Mouse (Mus musculus) E14TG2a.4 (cell line): ENCODE measurements around the gene Xrn2.

Experiments
- H3K27me3 ChIP-seq: 2 replicates; pipeline ENCODE4 v1.6.1; 2014; ENCODE audit warnings: low read length, control low read depth; ENCODE audit not compliant: insufficient read depth
- H3K36me3 ChIP-seq: 2 replicates; pipeline ENCODE4 v1.6.1; 2014; ENCODE audit warnings: low read length, control low read depth; ENCODE audit not compliant: insufficient read depth
- H3K4me1 ChIP-seq: replicated peaks from 2 replicates; pipeline ENCODE4 v1.6.1; 2014; ENCODE audit warnings: low read depth, low read length, control low read depth
- H3K4me3 ChIP-seq: replicated peaks from 2 replicates; pipeline ENCODE4 v1.5.1; 2014; ENCODE audit warnings: mild to moderate bottlenecking, low read length
- H3K9me3 ChIP-seq: 2 replicates; pipeline ENCODE4 v1.6.1; 2014; ENCODE audit warnings: low read length, control low read depth
- CTCF ChIP-seq: conservative IDR thresholded peaks from 2 replicates; pipeline ENCODE4 v1.5.1; 2014; ENCODE audit warnings: low read length
- NANOG ChIP-seq: IDR thresholded peaks from 2 replicates; pipeline ENCODE4 v1.6.1; 2014; ENCODE audit warnings: borderline replicate concordance, low read length, mixed read lengths
- POU5F1 ChIP-seq: IDR thresholded peaks from 2 replicates; pipeline ENCODE4 v1.6.1; 2014; ENCODE audit warnings: low read length, borderline replicate concordance

The Xrn2 gene

DNA sequence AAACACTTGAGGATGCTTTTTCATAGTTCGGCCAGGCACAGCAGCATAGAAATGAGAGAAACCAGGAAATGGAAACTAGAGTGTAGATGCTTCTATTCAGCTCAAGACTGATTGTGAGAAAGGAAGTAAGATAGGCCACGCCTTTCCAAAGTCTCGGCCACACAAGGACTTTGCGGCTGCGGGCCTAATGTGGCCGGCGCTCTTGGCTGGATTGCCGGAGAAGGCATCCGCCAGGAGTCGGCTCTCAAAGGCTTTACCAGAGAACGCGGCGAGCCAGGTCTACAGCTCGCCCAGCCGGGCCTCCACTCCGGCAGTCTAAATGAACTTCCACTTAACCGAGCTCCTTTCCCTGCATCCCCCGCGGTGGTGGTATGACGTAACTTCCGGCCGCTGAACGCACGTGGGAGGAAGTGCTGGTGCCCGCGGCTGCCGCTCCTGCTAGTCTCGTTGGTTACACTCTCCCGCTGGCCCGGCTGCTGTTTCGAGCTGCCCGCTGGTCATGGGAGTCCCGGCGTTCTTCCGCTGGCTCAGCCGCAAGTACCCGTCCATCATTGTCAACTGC lies at the start of gene Xrn2:
Gene Xrn2 (plus strand): TSS at position 374 of the 562 bp plus-strand sequence.
- TF ChIP-seq CTCF: no peak
- TF ChIP-seq POU5F1: no peak
- no peak for TF ChIP-seq NANOG
- Histone ChIP-seq H3K4me1 (peaks cover 43% of the 10 kb centered on the region), H3K4me3 (peak within 1 kb of the TSS; percentile 91), H3K9me3 (peaks cover 43% of the 10 kb centered on the region), H3K36me3 (peaks cover 37% of the 10 kb centered on the region), H3K27me3 (no peaks in the 10 kb centered on the region)

DNA sequence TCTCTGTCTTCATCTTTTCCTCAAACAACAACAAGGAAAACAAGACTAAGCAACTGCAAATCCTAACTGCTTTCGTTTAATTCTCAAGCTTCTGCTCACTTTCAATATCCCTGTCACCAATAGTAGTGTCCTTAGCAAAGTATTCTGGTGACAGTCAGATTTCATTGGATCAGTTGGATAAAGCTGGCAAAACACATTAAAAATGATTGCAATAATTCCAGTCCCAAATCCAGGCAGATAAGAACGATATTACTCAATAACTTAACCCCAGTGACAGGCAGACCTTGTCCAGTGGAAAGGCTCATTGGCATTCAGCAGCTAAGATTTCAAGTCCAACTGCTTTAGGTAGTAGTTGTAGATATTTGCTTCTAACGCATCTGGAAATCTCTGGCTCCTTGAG lies 37.8 kb upstream of the Xrn2 start:
- no peak for TF ChIP-seq NANOG
- TF ChIP-seq CTCF: no peak
- no peak for TF ChIP-seq POU5F1
- no peaks in the 10 kb centered on the region for H3K27me3 ChIP-seq
- H3K36me3 ChIP-seq: 0 out of 2 replicates have a peak, but pooled peaks cover 3% of the 10 kb centered on the region

GRCm38 (mm10) chr2:146975453-146976028 lies 37.3 kb upstream of the Xrn2 start:
- Histone ChIP-seq H3K4me3 (no peak overlapping the region), H3K4me1 (no peaks in the 10 kb centered on the region), H3K9me3 (no peaks in the 10 kb centered on the region), H3K36me3 (0 out of 2 replicates have a peak, but pooled peaks cover under 1% of the 10 kb centered on the region), H3K27me3 (no peaks in the 10 kb centered on the region)
- TF ChIP-seq CTCF: no peak
- TF ChIP-seq NANOG: no peak
- TF ChIP-seq POU5F1: no peak

More for the DNA sequence above, 37.8 kb upstream of the Xrn2 start:
- H3K4me3 ChIP-seq: no peak overlapping the region
- no peaks in the 10 kb centered on the region for H3K9me3 ChIP-seq
- H3K4me1 ChIP-seq: no peaks in the 10 kb centered on the region

DNA sequence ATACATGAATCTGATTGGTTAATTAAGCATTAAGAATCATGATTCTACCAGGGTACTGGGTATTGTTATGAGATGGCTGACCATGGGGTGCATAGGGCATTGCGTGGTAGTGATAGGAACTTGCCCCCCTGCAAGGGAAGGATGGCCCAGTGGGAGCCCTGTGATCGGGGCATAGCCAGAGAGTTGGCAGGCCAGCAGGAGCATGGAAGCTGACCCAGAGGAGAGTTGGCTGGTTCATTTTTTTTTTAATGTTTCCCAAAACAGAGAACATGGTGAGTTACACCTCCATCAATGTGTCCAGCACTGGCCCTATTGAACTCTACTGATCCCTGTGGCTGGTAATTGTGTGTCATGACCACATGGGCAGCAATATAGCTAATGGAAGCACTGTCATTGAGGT lies 30.0 kb upstream of the Xrn2 start:
- TF ChIP-seq NANOG (no peak), CTCF (no peak), POU5F1 (no peak)
- Histone ChIP-seq H3K27me3 (no peaks in the 10 kb centered on the region), H3K36me3 (no peaks in the 10 kb centered on the region), H3K4me3 (no peak overlapping the region), H3K9me3 (peaks cover 10% of the 10 kb centered on the region; the same call in 1 of the 2 replicates), H3K4me1 (no peaks in the 10 kb centered on the region)

DNA sequence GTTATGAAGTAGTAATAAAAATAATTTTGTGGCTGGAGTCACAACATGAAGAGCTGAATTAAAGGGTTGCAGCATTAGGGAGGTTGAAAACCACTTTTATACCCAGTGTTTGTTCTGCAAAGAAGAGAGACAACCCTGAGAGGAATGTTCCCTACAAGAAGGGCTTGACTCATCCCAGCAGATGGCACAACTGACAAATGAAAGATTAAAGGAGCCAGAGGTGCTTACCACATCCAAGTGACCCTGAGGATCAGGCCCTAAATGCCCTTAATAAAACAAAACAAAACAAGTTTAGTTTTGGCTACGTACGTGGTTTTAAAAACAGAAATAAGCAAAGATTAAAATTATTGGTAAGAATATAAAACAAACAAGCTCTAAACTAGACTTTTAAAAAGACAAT lies 28.0 kb upstream of the Xrn2 start:
- Histone ChIP-seq H3K9me3 (peaks cover 10% of the 10 kb centered on the region; the same call in 1 of the 2 replicates), H3K36me3 (no peaks in the 10 kb centered on the region), H3K4me1 (no peaks in the 10 kb centered on the region), H3K27me3 (no peaks in the 10 kb centered on the region), H3K4me3 (no peak overlapping the region)
- TF ChIP-seq CTCF (no peak), POU5F1 (no peak)

DNA sequence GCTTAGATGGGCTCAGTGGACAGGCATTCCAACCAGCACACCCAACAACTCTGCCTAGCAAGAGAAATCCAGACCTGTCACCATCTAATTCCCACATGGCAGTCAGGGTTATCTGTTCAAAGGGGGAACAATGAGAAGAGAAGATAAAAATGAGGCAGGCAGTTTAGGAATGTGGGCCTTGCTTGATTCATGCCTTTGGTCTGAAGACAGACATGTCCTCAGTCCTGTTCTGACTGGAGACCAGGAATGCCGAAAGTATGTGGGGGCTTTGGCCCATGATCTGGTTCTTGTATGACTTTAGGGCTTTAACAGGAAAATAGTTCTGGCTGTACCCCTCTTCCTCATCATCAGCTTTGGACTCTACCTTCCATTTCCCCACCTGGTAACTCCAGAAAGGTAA lies 27.0 kb upstream of the Xrn2 start:
- H3K4me3 ChIP-seq: no peak overlapping the region
- no peaks in the 10 kb centered on the region for H3K27me3 ChIP-seq
- H3K4me1 ChIP-seq: no peaks in the 10 kb centered on the region
- H3K36me3 ChIP-seq: no peaks in the 10 kb centered on the region
- no peak for TF ChIP-seq CTCF
- peaks cover 10% of the 10 kb centered on the region; the same call in 1 of the 2 replicates for H3K9me3 ChIP-seq

DNA sequence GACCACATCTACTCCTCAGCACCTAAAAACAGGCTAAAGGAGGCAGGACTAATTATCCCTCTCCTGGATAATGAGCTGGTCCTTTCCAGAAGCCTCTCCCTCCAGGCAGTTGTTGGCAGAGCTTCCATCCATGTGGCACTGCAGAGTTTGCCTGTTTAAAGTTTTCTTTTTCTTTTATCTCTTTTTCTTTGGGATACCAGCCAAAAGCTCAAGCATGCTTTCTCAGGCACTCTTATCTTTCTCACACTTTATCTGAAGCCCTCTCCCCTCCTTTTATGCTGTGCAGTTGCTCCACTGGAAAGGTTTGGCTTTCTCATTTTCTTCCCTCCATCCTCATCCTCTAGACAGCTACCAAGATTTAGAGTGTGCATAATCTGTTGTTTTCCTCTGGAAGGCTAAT lies 26.4 kb upstream of the Xrn2 start:
- TF ChIP-seq CTCF: no peak
- TF ChIP-seq POU5F1: no peak
- no peak for TF ChIP-seq NANOG
- H3K36me3 ChIP-seq: no peaks in the 10 kb centered on the region
- no peaks in the 10 kb centered on the region for H3K27me3 ChIP-seq
- peaks cover 14% of the 10 kb centered on the region; the same call in 1 of the 2 replicates for H3K9me3 ChIP-seq
- H3K4me3 ChIP-seq: no peak overlapping the region
- H3K4me1 ChIP-seq: no peaks in the 10 kb centered on the region

- H3K27me3 ChIP-seq: no peaks in the 10 kb centered on the region
- peaks cover 31% of the 10 kb centered on the region for H3K36me3 ChIP-seq
- H3K4me1 ChIP-seq: peaks cover 10% of the 10 kb centered on the region
- TF ChIP-seq POU5F1: no peak
- H3K4me3 ChIP-seq: no peak overlapping the region
- H3K9me3 ChIP-seq: peaks cover 72% of the 10 kb centered on the region
These were observed 5.5 kb upstream of the Xrn2 start for GRCm38 (mm10) chr2:147007265-147007664.

GRCm38 (mm10) chr2:147009084-147009483 lies 3.7 kb upstream of the Xrn2 start:
- Histone ChIP-seq H3K4me3 (no peak overlapping the region), H3K4me1 (peaks cover 11% of the 10 kb centered on the region), H3K9me3 (peaks cover 72% of the 10 kb centered on the region), H3K36me3 (peaks cover 31% of the 10 kb centered on the region), H3K27me3 (no peaks in the 10 kb centered on the region)
- TF ChIP-seq NANOG (no peak), CTCF (no peak), POU5F1 (no peak)
